Comparison of ENCODE assay signal across 30 mouse cellular contexts in genomic region chr12:105011589-105011988, GRCm38 (mm10). TPM values are rescaled to one million over a fixed set of nuclear protein-coding genes. Genes with fewer than 3 reads are reported as not detected.
DNase-seq lines count a peak whose midpoint lies in the region; ATAC-seq and TF ChIP-seq lines count a peak whose summit lies in the region.
"Had no signal": no experiment of that assay in that cellular context is flagged by ENCODE, and none has a peak within 500 bp of the region (broad histone marks: within the 10 kb centered on the region; RNA-seq: fewer than 3 reads in every experiment).

No protein-coding gene starts in this region.

- no peak overlapping the region for H3K4me2 ChIP-seq in liver, embryonic 16.5 days (ENCODE audit: low read depth, low read length)
- no peak overlapping the region for H3K4me2 ChIP-seq in hindbrain, embryonic 13.5 days
- H3K4me2 ChIP-seq: embryonic facial prominence, embryonic 15.5 days; forebrain, embryonic 13.5 days; heart, embryonic 15.5 days; hindbrain, embryonic 12.5 days; limb, embryonic 12.5 days; lung, embryonic 14.5 days; midbrain, embryonic 15.5 days; stomach, embryonic 15.5 days had no signal

- TF ChIP-seq CTCF in thymus, adult 2 months (IDR thresholded peaks at IDR 0.05; ENCODE audit: borderline replicate concordance, control insufficient read depth, extremely low read depth, insufficient read depth, low read length, poor library complexity): no peak

- no peaks in the 10 kb centered on the region for H3K36me3 ChIP-seq in liver, embryonic 16.5 days (ENCODE audit: control insufficient read depth, insufficient read depth)
- no peaks in the 10 kb centered on the region for H3K36me3 ChIP-seq in hindbrain, embryonic 13.5 days
- no peaks in the 10 kb centered on the region for H3K36me3 ChIP-seq in thymus, adult 2 months (ENCODE audit: control insufficient read depth, insufficient read depth, low read length)
- H3K36me3 ChIP-seq: embryonic facial prominence, embryonic 10.5 days; embryonic facial prominence, embryonic 15.5 days; heart, embryonic 15.5 days; hindbrain, embryonic 12.5 days; limb, embryonic 12.5 days; midbrain, embryonic 15.5 days; stomach, embryonic 15.5 days had no signal

- no peak for ATAC-seq in liver, embryonic 16.5 days (ENCODE audit: low read depth)
- ATAC-seq in hindbrain, embryonic 13.5 days (ENCODE audit: low FRiP score): no peak
- ATAC-seq: forebrain, embryonic 13.5 days; intestine, postnatal 0 days; midbrain, embryonic 15.5 days; Patski had no signal

- TF ChIP-seq POLR2A in thymus, adult 2 months (IDR thresholded peaks at IDR 0.05; ENCODE audit: control insufficient read depth, extremely low read depth, insufficient read depth, low read length, poor library complexity): no peak

- WGBS in liver, embryonic 16.5 days (ENCODE audit: insufficient replicate concordance): 25% methylated on average over 1 of the region's 1 CpGs
- whole genome bisulfite sequencing in hindbrain, embryonic 13.5 days: 100% methylated on average over 1 of the region's 1 CpGs
- WGBS in thymus, adult 2 months: 94% methylated on average over 1 of the region's 1 CpGs

- DNase-seq in MN1 (ENCODE audit: low spot score) (peak; percentile 69), adipocyte (ENCODE audit: low spot score) (no peak)
- peak; percentile 29 for DNase-seq in induced T-regulatory cell, adult 2 months (ENCODE audit: low read depth)
- peak; percentile 17 for DNase-seq in naive thymus-derived CD4-positive, alpha-beta T cell, adult 2 months (ENCODE audit: low read depth)
- no peak for DNase-seq in thymus, adult 2 months
- DNase-seq: adrenal gland, postnatal 14 days; B cell, adult 2 months; cerebellum, adult 2 months; cerebellum, postnatal 14 days; gastrocnemius, postnatal 10 days; heart, postnatal 36 days; kidney, adult 9 months; kidney, postnatal 14 days; lung, embryonic 14.5 days; lung, postnatal 14 days; right cerebral cortex, postnatal 25 days; thymus, postnatal 14 days had no signal

- peak overlapping the region; percentile 40 for H3K9ac ChIP-seq in liver, embryonic 16.5 days (ENCODE audit: low read depth, low read length)
- no peak overlapping the region for H3K9ac ChIP-seq in hindbrain, embryonic 13.5 days
- H3K9ac ChIP-seq: embryonic facial prominence, embryonic 15.5 days; forebrain, embryonic 13.5 days; heart, embryonic 15.5 days; hindbrain, embryonic 12.5 days; limb, embryonic 12.5 days; lung, embryonic 14.5 days; midbrain, embryonic 15.5 days; stomach, embryonic 15.5 days had no signal

- no peak overlapping the region for H3K4me3 ChIP-seq in liver, embryonic 16.5 days (ENCODE audit: low read depth, low read length)
- no peak overlapping the region for H3K4me3 ChIP-seq in hindbrain, embryonic 13.5 days
- no peak overlapping the region for H3K4me3 ChIP-seq in thymus, adult 2 months (ENCODE audit: control insufficient read depth, insufficient read depth, low read length)
- H3K4me3 ChIP-seq: embryonic facial prominence, embryonic 10.5 days; embryonic facial prominence, embryonic 15.5 days; forebrain, embryonic 13.5 days; heart, embryonic 15.5 days; hindbrain, embryonic 12.5 days; left cerebral cortex, adult 2 months; limb, embryonic 12.5 days; midbrain, embryonic 15.5 days; stomach, embryonic 15.5 days had no signal

- H3K27ac ChIP-seq in liver, embryonic 16.5 days (ENCODE audit: low read length): peak overlapping the region; percentile 94
- H3K27ac ChIP-seq in hindbrain, embryonic 13.5 days: no peak overlapping the region
- no peak overlapping the region for H3K27ac ChIP-seq in thymus, adult 2 months (ENCODE audit: control insufficient read depth, insufficient read depth, low read length)
- H3K27ac ChIP-seq: embryonic facial prominence, embryonic 10.5 days; embryonic facial prominence, embryonic 15.5 days; forebrain, embryonic 13.5 days; heart, embryonic 15.5 days; hindbrain, embryonic 12.5 days; left cerebral cortex, adult 2 months; limb, embryonic 12.5 days; midbrain, embryonic 15.5 days; stomach, embryonic 15.5 days had no signal

- H3K4me1 ChIP-seq in liver, embryonic 16.5 days (ENCODE audit: control insufficient read depth, low read depth, low read length): peaks cover 75% of the 10 kb centered on the region
- H3K4me1 ChIP-seq in hindbrain, embryonic 13.5 days (replicated peaks): peaks cover 29% of the 10 kb centered on the region
- H3K4me1 ChIP-seq in thymus, adult 2 months (replicated peaks; ENCODE audit: control insufficient read depth, insufficient read depth, low read length): peaks cover 43% of the 10 kb centered on the region

- no peaks in the 10 kb centered on the region for H3K27me3 ChIP-seq in liver, embryonic 16.5 days (ENCODE audit: control insufficient read depth, insufficient read depth, low read depth, low read length)
- H3K27me3 ChIP-seq in hindbrain, embryonic 13.5 days: peaks cover 68% of the 10 kb centered on the region
- no peaks in the 10 kb centered on the region for H3K27me3 ChIP-seq in thymus, adult 2 months (ENCODE audit: control insufficient read depth, insufficient read depth, low read length)
- H3K27me3 ChIP-seq: embryonic facial prominence, embryonic 15.5 days; Patski had no signal

- H3K9me3 ChIP-seq in liver, embryonic 16.5 days (replicated peaks; ENCODE audit: control insufficient read depth, low read length): no peaks in the 10 kb centered on the region
- H3K9me3 ChIP-seq in hindbrain, embryonic 13.5 days: no peaks in the 10 kb centered on the region
- H3K9me3 ChIP-seq: embryonic facial prominence, embryonic 10.5 days; embryonic facial prominence, embryonic 15.5 days; forebrain, embryonic 13.5 days; heart, embryonic 15.5 days; hindbrain, embryonic 12.5 days; limb, embryonic 12.5 days; midbrain, embryonic 15.5 days; stomach, embryonic 15.5 days had no signal

RNA-seq across cellular contexts. Expression of gene Syne3, which starts 2.0 kb away (rescaled TPM):
- 2.8 TPM in 2 replicates for polyA plus RNA-seq in liver, embryonic 16.5 days (2015; fragmentation: Nextera tagmentation; extraction: Ambion mirVana)
- polyA plus RNA-seq in hindbrain, embryonic 13.5 days (2015; fragmentation: Nextera tagmentation; extraction: Ambion mirVana): 0.25 and 0.31 TPM in 2 replicates
- polyA plus RNA-seq in thymus, adult 2 months (2012; rRNA removed): 16.4 and 20.1 TPM in 2 replicates

RNA-seq across cellular contexts. Expression of gene Glrx5, which starts 20.9 kb away (rescaled TPM):
- 424 and 446 TPM in 2 replicates for polyA plus RNA-seq in liver, embryonic 16.5 days (2015; fragmentation: Nextera tagmentation; extraction: Ambion mirVana)
- 156 and 158 TPM in 2 replicates for polyA plus RNA-seq in hindbrain, embryonic 13.5 days (2015; fragmentation: Nextera tagmentation; extraction: Ambion mirVana)
- polyA plus RNA-seq in thymus, adult 2 months (2012; rRNA removed): 66.6 and 68.4 TPM in 2 replicates

Comparison
In these comparisons a context has a peak if more than half of its experiments do, and no peak if none do; other contexts are left out.
1. DNase-seq: peak in MN1 (single experiment), induced T-regulatory cell, adult 2 months (single experiment) and naive thymus-derived CD4-positive, alpha-beta T cell, adult 2 months (single experiment); none in adipocyte (single experiment) and thymus, adult 2 months (single experiment).